Mouse (Mus musculus) limb, embryonic 15.5 days (tissue): ENCODE results near the gene Rcan3. TPM values are rescaled to one million over a fixed set of nuclear protein-coding genes. Genes with fewer than 3 reads are reported as not detected.

Experiments
- ATAC-seq: fragments of 200-750 bp; cut with Nextera tagmentation; 2 replicates; pipeline ENCODE4 v1.8.0; 2017; ENCODE audit warnings: low read depth, moderate TSS enrichment; ENCODE audit not compliant: insufficient number of reproducible peaks, low FRiP score, low TSS enrichment
- H3K27ac ChIP-seq: fragments of 300-500 bp; sonication (generic); 2 replicates; pipeline ENCODE4 v1.5.1; 2015; ENCODE audit warnings: moderate library complexity, mild to moderate bottlenecking, inconsistent platforms
- H3K27me3 ChIP-seq: fragments of 300-500 bp; sonication (generic); 2 replicates; pipeline ENCODE4 v1.6.1; 2015; ENCODE audit warnings: inconsistent platforms
- H3K36me3 ChIP-seq: fragments of 300-500 bp; sonication (generic); 2 replicates; pipeline ENCODE4 v1.6.1; 2015; ENCODE audit warnings: inconsistent platforms
- H3K4me1 ChIP-seq: fragments of 300-500 bp; sonication (generic); 2 replicates; pipeline ENCODE4 v1.6.1; 2015; ENCODE audit warnings: inconsistent platforms
- H3K4me2 ChIP-seq: fragments of 300-500 bp; sonication (generic); 2 replicates; pipeline ENCODE4 v1.6.1; 2015; ENCODE audit warnings: mild to moderate bottlenecking, inconsistent platforms
- H3K4me3 ChIP-seq: fragments of 300-500 bp; sonication (generic); 2 replicates; pipeline ENCODE4 v1.5.1; 2015; ENCODE audit warnings: mild to moderate bottlenecking, inconsistent platforms
- H3K9ac ChIP-seq: fragments of 300-500 bp; sonication (generic); 2 replicates; pipeline ENCODE4 v1.6.1; 2015; ENCODE audit warnings: inconsistent platforms
- H3K9me3 ChIP-seq: fragments of 300-500 bp; sonication (generic); 2 replicates; pipeline ENCODE4 v1.6.1; 2016; ENCODE audit warnings: inconsistent platforms
- WGBS: fragments of 180-500 bp; shearing (Covaris S2); methylation state at CpG from one replicate; pipeline ENCODE4 v1.1.7; 2015; 5-methylcytosine and 5-hydroxymethylcytosine counted together
- polyA plus RNA-seq: library from polyadenylated mRNA; unstranded; fragments of >200 nt; fragmentation: Nextera tagmentation; extraction: Ambion mirVana; gene quantifications from 2 replicates; pipeline ENCODE4 v1.2.1, GENCODE M21; 2015

Gene Rcan3
- 16.6 and 16.8 TPM in 2 replicates for polyA plus RNA-seq

- peak within 1 kb of the TSS; percentile 76 for H3K9ac ChIP-seq
- ATAC-seq = peak; percentile 85
- 1% methylated on average over 61 of the region's 79 CpGs for WGBS
- H3K36me3 ChIP-seq = no peaks in the 10 kb centered on the region
- no peaks in the 10 kb centered on the region for H3K27me3 ChIP-seq
- H3K4me2 ChIP-seq = peak within 1 kb of the TSS; percentile 92
- peaks cover 11% of the 10 kb centered on the region for H3K4me1 ChIP-seq
- peak within 1 kb of the TSS; percentile 89 for H3K4me3 ChIP-seq
- peak within 1 kb of the TSS; percentile 27; the same call in 1 of the 2 replicates for H3K27ac ChIP-seq
- H3K9me3 ChIP-seq = no peaks in the 10 kb centered on the region
Observed at GRCm38 (mm10) chr4:135433443-135434394, at the start of gene Rcan3. TSS of gene Rcan3 (minus strand) at chr4:135433853.

GRCm38 (mm10) chr4:135480370-135480769 is 46.7 kb upstream of the Rcan3 start:
- Histone ChIP-seq H3K27me3 (no peaks in the 10 kb centered on the region), H3K27ac (no peak overlapping the region), H3K4me1 (no peaks in the 10 kb centered on the region), H3K9ac (no peak overlapping the region), H3K4me3 (no peak overlapping the region), H3K36me3 (no peaks in the 10 kb centered on the region; the same call in 1 of the 2 replicates), H3K4me2 (no peak overlapping the region), H3K9me3 (no peaks in the 10 kb centered on the region)
- 72% methylated on average over 9 of the region's 9 CpGs for WGBS
- no peak for ATAC-seq

- no peak overlapping the region for H3K4me3 ChIP-seq
- no peak overlapping the region for H3K27ac ChIP-seq
- no peak for ATAC-seq
- no peak overlapping the region for H3K4me2 ChIP-seq
- 79% methylated on average over 10 of the region's 10 CpGs for WGBS
- no peaks in the 10 kb centered on the region for H3K9me3 ChIP-seq
- H3K4me1 ChIP-seq = no peaks in the 10 kb centered on the region
- H3K27me3 ChIP-seq = no peaks in the 10 kb centered on the region
- H3K9ac ChIP-seq = no peak overlapping the region
- H3K36me3 ChIP-seq = no peaks in the 10 kb centered on the region; the same call in 1 of the 2 replicates
Observed at GRCm38 (mm10) chr4:135477851-135478250, 44.2 kb upstream of the Rcan3 start.

DNA sequence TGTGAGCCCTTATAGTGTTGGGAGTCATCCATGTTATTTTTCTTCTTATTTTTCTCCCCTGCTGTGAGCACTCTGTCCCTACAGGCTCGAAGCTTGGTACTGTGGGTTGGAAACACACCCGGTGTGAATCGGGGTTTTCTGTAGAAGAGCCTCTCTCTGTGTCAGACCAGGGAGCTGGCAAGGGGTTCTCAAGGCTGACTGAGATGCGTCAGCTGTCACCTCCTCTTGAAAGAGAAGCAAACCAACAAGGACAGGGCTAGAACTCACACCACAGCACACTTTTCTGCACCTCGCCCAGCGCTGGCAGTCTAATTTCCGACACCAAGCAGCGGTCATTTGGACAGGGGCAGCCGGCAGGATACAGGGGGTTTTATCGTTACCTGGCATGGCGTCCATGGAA is 29.8 kb upstream of the Rcan3 start:
- H3K4me3 ChIP-seq = no peak overlapping the region
- ATAC-seq = no peak
- H3K9ac ChIP-seq = no peak overlapping the region
- no peak overlapping the region for H3K27ac ChIP-seq
- no peaks in the 10 kb centered on the region for H3K9me3 ChIP-seq
- H3K4me2 ChIP-seq = no peak overlapping the region
- H3K36me3 ChIP-seq = peaks cover 5% of the 10 kb centered on the region; the same call in 1 of the 2 replicates
- H3K27me3 ChIP-seq = no peaks in the 10 kb centered on the region
- H3K4me1 ChIP-seq = no peaks in the 10 kb centered on the region
- WGBS = 89% methylated on average over 11 of the region's 11 CpGs

DNA sequence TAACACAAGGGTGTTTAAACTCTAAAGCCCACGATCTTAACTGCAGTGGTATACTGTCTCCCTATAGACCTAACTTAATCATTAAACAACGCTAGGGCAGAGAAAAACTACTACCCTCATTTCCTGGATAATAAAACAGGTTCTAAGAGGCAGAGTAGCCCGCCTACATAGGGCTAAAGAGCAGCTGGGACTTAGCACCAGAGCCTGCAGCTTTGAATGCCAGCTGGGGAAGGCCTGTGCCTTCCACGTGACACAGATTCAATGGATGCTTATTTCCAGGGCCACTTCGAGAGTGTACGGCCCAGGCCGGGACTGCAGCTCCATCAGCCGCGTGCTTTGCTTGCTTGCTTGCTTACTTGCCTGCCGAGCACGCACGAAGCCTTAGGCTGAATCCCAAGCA is 19.9 kb upstream of the Rcan3 start:
- Histone ChIP-seq H3K4me3 (no peak overlapping the region), H3K27ac (no peak overlapping the region)
- ATAC-seq = no peak

DNA sequence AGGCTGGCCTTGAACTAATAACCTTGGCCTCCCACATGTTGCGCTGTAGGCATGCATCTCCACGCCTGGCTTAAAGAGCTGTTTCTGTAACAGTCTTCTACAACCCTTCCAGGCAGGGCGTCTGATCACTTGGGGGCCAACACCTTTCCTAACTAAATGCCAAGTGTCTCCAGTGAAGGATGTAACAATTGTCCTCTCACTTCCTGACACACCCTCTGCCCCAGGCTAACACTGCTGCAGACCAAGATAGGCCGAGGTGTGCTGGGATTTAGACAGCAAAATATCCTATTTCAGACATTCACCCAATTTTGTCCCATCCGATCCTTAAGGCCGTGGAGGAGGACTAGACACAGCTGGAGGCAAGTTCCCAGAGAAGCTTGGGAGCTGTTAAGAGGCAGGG is 19.5 kb upstream of the Rcan3 start:
- Histone ChIP-seq H3K27ac (no peak overlapping the region), H3K27me3 (no peaks in the 10 kb centered on the region), H3K4me2 (no peak overlapping the region), H3K9ac (no peak overlapping the region), H3K36me3 (no peaks in the 10 kb centered on the region), H3K4me1 (peaks cover 10% of the 10 kb centered on the region), H3K9me3 (no peaks in the 10 kb centered on the region), H3K4me3 (no peak overlapping the region)
- no peak for ATAC-seq
- 44% methylated on average over 6 of the region's 6 CpGs for WGBS

More for the DNA sequence above, 19.9 kb upstream of the Rcan3 start:
- no peak overlapping the region for H3K4me2 ChIP-seq
- no peaks in the 10 kb centered on the region for H3K36me3 ChIP-seq
- peaks cover 10% of the 10 kb centered on the region for H3K4me1 ChIP-seq
- no peaks in the 10 kb centered on the region for H3K9me3 ChIP-seq
- no peaks in the 10 kb centered on the region for H3K27me3 ChIP-seq
- no peak overlapping the region for H3K9ac ChIP-seq
- WGBS = 37% methylated on average over 12 of the region's 12 CpGs

DNA sequence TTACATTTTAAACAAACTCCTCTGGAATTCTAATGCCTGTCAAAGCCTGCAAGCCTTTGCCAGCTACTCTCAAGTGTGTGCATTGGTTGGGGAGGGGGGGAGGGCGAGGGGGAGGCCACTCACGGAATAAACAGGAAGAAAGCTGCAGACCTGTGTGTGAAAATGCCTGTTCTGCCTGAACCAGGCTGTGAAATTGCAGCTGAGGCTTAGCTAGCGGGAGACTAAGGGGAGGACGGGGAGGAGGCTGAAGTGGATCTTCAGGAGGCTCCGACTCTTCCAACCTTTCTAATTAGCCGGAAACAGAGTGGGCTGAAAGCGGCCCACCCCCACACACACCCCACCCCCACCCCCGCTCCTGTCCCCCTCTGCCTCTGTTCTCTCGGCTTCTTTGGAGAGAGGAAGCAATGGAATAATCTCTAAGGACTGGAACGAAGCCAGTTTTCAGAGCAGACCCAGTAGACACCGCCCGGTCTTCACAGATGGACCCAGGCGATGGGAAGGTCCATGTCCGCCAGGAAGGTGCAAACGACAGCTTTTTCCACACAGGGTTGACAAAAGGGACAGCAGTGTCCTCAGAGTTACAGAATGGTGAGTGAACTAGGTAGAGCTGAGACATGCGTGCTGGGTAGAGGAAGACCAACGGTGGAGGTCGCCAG is 17.8 kb upstream of the Rcan3 start:
- WGBS = 42% methylated on average over 18 of the region's 18 CpGs
- no peaks in the 10 kb centered on the region for H3K27me3 ChIP-seq
- H3K27ac ChIP-seq = no peak overlapping the region
- ATAC-seq = no peak
- peaks cover 10% of the 10 kb centered on the region for H3K4me1 ChIP-seq
- H3K9me3 ChIP-seq = no peaks in the 10 kb centered on the region
- H3K9ac ChIP-seq = no peak overlapping the region
- no peak overlapping the region for H3K4me3 ChIP-seq
- H3K4me2 ChIP-seq = no peak overlapping the region
- no peaks in the 10 kb centered on the region for H3K36me3 ChIP-seq

GRCm38 (mm10) chr4:135442473-135442872 is 8.8 kb upstream of the Rcan3 start:
- Histone ChIP-seq H3K36me3 (no peaks in the 10 kb centered on the region), H3K4me2 (no peak overlapping the region), H3K4me3 (no peak overlapping the region), H3K9me3 (no peaks in the 10 kb centered on the region), H3K4me1 (peaks cover 6% of the 10 kb centered on the region), H3K27ac (no peak overlapping the region), H3K27me3 (no peaks in the 10 kb centered on the region), H3K9ac (no peak overlapping the region)
- 69% methylated on average over 5 of the region's 5 CpGs for WGBS
- ATAC-seq = no peak

- WGBS = 62% methylated on average over 9 of the region's 9 CpGs
- no peaks in the 10 kb centered on the region for H3K36me3 ChIP-seq
- no peak overlapping the region for H3K27ac ChIP-seq
- no peak overlapping the region for H3K4me2 ChIP-seq
- no peak for ATAC-seq
- no peaks in the 10 kb centered on the region for H3K9me3 ChIP-seq
- no peak overlapping the region for H3K9ac ChIP-seq
- H3K4me1 ChIP-seq = peaks cover 6% of the 10 kb centered on the region
- H3K4me3 ChIP-seq = no peak overlapping the region
- H3K27me3 ChIP-seq = no peaks in the 10 kb centered on the region
Observed at GRCm38 (mm10) chr4:135439904-135440522, 6.4 kb upstream of the Rcan3 start.

- H3K4me1 ChIP-seq = peaks cover 9% of the 10 kb centered on the region
- no peaks in the 10 kb centered on the region for H3K9me3 ChIP-seq
- WGBS = 3% methylated on average over 15 of the region's 15 CpGs
- no peaks in the 10 kb centered on the region for H3K36me3 ChIP-seq
- H3K9ac ChIP-seq = no peak overlapping the region
- peak overlapping the region; percentile 17 for H3K4me3 ChIP-seq
- peak overlapping the region; percentile 36 for H3K4me2 ChIP-seq
- no peak overlapping the region for H3K27ac ChIP-seq
- peak; percentile 48; the same call in 1 of the 2 replicates for ATAC-seq
- H3K27me3 ChIP-seq = no peaks in the 10 kb centered on the region
Observed at GRCm38 (mm10) chr4:135439188-135439647, 5.6 kb upstream of the Rcan3 start.

GRCm38 (mm10) chr4:135437924-135438323 is 4.3 kb upstream of the Rcan3 start:
- Histone ChIP-seq H3K4me1 (peaks cover 16% of the 10 kb centered on the region), H3K36me3 (no peaks in the 10 kb centered on the region), H3K9me3 (no peaks in the 10 kb centered on the region), H3K4me3 (no peak overlapping the region), H3K27ac (no peak overlapping the region), H3K9ac (no peak overlapping the region), H3K4me2 (no peak overlapping the region), H3K27me3 (no peaks in the 10 kb centered on the region)
- ATAC-seq = no peak
